Mouse (Mus musculus) heart, adult 2 months (tissue): ENCODE results near the gene Cacna2d1. TPM values are rescaled to one million over a fixed set of nuclear protein-coding genes. Genes with fewer than 3 reads are reported as not detected.
A peak's percentile ranks its signal among the peaks of the same experiment; 100 is the strongest.

Experiments
- DNase-seq, 2 experiments: peaks; one replicate each; pipeline ENCODE4 v3.0.0; 2021
- H3K27ac ChIP-seq: fragments of 200-600 bp; 2 replicates; pipeline ENCODE4 v1.8.1; 2022
- H3K27me3 ChIP-seq: fragments of 200-500 bp; 2 replicates; pipeline ENCODE4 v1.6.1; 2012; ENCODE audit warnings: mild to moderate bottlenecking, low read length, inconsistent platforms, mixed read lengths; ENCODE audit not compliant: control insufficient read depth, insufficient read depth
- H3K36me3 ChIP-seq: fragments of 200-500 bp; 2 replicates; pipeline ENCODE4 v1.6.1; 2012; ENCODE audit warnings: low read length, inconsistent platforms; ENCODE audit not compliant: control insufficient read depth, insufficient read depth
- H3K4me1 ChIP-seq: fragments of 200-500 bp; 2 replicates; pipeline ENCODE4 v1.6.1; 2011; ENCODE audit warnings: low read length; ENCODE audit not compliant: control insufficient read depth, insufficient read depth
- H3K4me3 ChIP-seq: fragments of 200-600 bp; 2 replicates; pipeline ENCODE4 v1.8.1; 2022
- H3K79me2 ChIP-seq: fragments of 200-500 bp; replicated peaks from 2 replicates; pipeline ENCODE4 v1.6.1; 2012; ENCODE audit warnings: mild to moderate bottlenecking, inconsistent platforms, low read length, moderate library complexity, mixed read lengths; ENCODE audit not compliant: control insufficient read depth, insufficient read depth
- H3K9ac ChIP-seq: fragments of 200-500 bp; 2 replicates; pipeline ENCODE4 v1.6.1; 2012; ENCODE audit warnings: low read depth, mild to moderate bottlenecking, control low read depth, inconsistent platforms, low read length, mixed read lengths
- CTCF ChIP-seq: fragments of 200-600 bp; IDR thresholded peaks from 2 replicates; pipeline ENCODE4 v1.8.1; 2022; ENCODE audit warnings: antibody characterized with exemption, mild to moderate bottlenecking, moderate library complexity
- EP300 ChIP-seq: fragments of 200-500 bp; IDR thresholded peaks from 2 replicates; pipeline ENCODE4 v1.6.1; 2011; ENCODE audit warnings: low read depth, low read length, control low read depth; ENCODE audit not compliant: insufficient read depth
- POLR2A ChIP-seq: fragments of 200-500 bp; IDR thresholded peaks from 2 replicates; pipeline ENCODE4 v1.6.1; 2011; ENCODE audit warnings: mild to moderate bottlenecking, low read depth, low read length, control low read depth; ENCODE audit not compliant: insufficient read depth
- WGBS: fragments of 180-500 bp; shearing (Covaris S2); methylation state at CpG from one replicate; pipeline ENCODE4 v1.1.7; 2018; 5-methylcytosine and 5-hydroxymethylcytosine counted together
- intact Hi-C: fragments of 180-260 bp; cut with DNase I; formaldehyde crosslinking; loops from one replicate; pipeline ENCODE4 v1.15.1; 2025
- polyA plus RNA-seq: library from polyadenylated mRNA; depleted of rRNA; stranded (reverse); fragments of >200 nt; gene quantifications from 2 replicates; pipeline ENCODE4 v1.2.3, GENCODE M21; 2012
- total RNA-seq, 2 experiments: library from RNA; stranded (reverse); gene quantifications; 2 replicates each; pipeline ENCODE4 v1.2.3; 2021

Cacna2d1 gene
- total and polyA plus RNA-seq, 3 experiments = 26.8 to 90.3 (median 81.9) TPM

- Histone ChIP-seq H3K36me3 (peaks cover 3% of the 10 kb centered on the region; the same call in 1 of the 2 replicates), H3K9ac (no peak overlapping the region), H3K27me3 (no peaks in the 10 kb centered on the region), H3K4me3 (no peak overlapping the region), H3K79me2 (no peaks in the 10 kb centered on the region), H3K4me1 (no peaks in the 10 kb centered on the region; the same call in 1 of the 2 replicates), H3K27ac (no peak overlapping the region)
- intact Hi-C loops = no loop called here
- 64% methylated on average over 4 of the region's 4 CpGs for WGBS
- no peak for TF ChIP-seq CTCF
- no peak for TF ChIP-seq POLR2A
- no peak for TF ChIP-seq EP300
- no peak for DNase-seq
These were observed 7.6 kb downstream of the Cacna2d1 start for GRCm38 (mm10) chr5:15942051-15942450.

GRCm38 (mm10) chr5:15948290-15949037, 14.0 kb downstream of the Cacna2d1 start:
- 90% methylated on average over 6 of the region's 6 CpGs for WGBS

GRCm38 (mm10) chr5:15959760-15960159, 25.3 kb downstream of the Cacna2d1 start:
- Histone ChIP-seq H3K27me3 (no peaks in the 10 kb centered on the region), H3K9ac (no peak overlapping the region), H3K4me1 (peaks cover 3% of the 10 kb centered on the region), H3K27ac (no peak overlapping the region), H3K4me3 (no peak overlapping the region), H3K36me3 (peaks cover 8% of the 10 kb centered on the region; the same call in 1 of the 2 replicates), H3K79me2 (no peaks in the 10 kb centered on the region)
- TF ChIP-seq CTCF (no peak), POLR2A (no peak)
- 30% methylated on average over 1 of the region's 1 CpGs for WGBS
- DNase-seq = no peak
- intact Hi-C loops = no loop called here

More at GRCm38 (mm10) chr5:15948290-15949037, 14.0 kb downstream of the Cacna2d1 start:
- no peak overlapping the region for H3K4me3 ChIP-seq
- H3K9ac ChIP-seq = no peak overlapping the region
- TF ChIP-seq POLR2A (no peak), EP300 (no peak), CTCF (no peak)
- H3K4me1 ChIP-seq = no peaks in the 10 kb centered on the region
- 0 out of 2 replicates have a peak, but pooled peaks cover 1% of the 10 kb centered on the region for H3K79me2 ChIP-seq
- H3K27me3 ChIP-seq = no peaks in the 10 kb centered on the region
- intact Hi-C loops = no loop called here
- no peak overlapping the region for H3K27ac ChIP-seq
- DNase-seq = no peak
- no peaks in the 10 kb centered on the region; the same call in 1 of the 2 replicates for H3K36me3 ChIP-seq

GRCm38 (mm10) chr5:15961866-15962265, 27.4 kb downstream of the Cacna2d1 start:
- Histone ChIP-seq H3K4me3 (no peak overlapping the region), H3K36me3 (peaks cover 10% of the 10 kb centered on the region; the same call in 1 of the 2 replicates), H3K79me2 (no peaks in the 10 kb centered on the region), H3K27ac (no peak overlapping the region), H3K27me3 (no peaks in the 10 kb centered on the region), H3K9ac (no peak overlapping the region), H3K4me1 (peaks cover 4% of the 10 kb centered on the region)
- WGBS = 69% methylated on average over 2 of the region's 2 CpGs
- DNase-seq = no peak
- intact Hi-C loops = no loop called here
- TF ChIP-seq CTCF (no peak), EP300 (no peak), POLR2A (no peak)

- peak overlapping the region; percentile 83 for H3K27ac ChIP-seq
- H3K9ac ChIP-seq = no peak overlapping the region
These were observed 32.4 kb downstream of the Cacna2d1 start for GRCm38 (mm10) chr5:15966888-15967287.

GRCm38 (mm10) chr5:15971821-15972220, 37.3 kb downstream of the Cacna2d1 start:
- no peak for DNase-seq
- 59% methylated on average over 4 of the region's 4 CpGs for WGBS
- Histone ChIP-seq H3K27me3 (no peaks in the 10 kb centered on the region), H3K36me3 (peaks cover 2% of the 10 kb centered on the region; the same call in 1 of the 2 replicates), H3K4me3 (no peak overlapping the region), H3K4me1 (peaks cover 2% of the 10 kb centered on the region), H3K79me2 (no peaks in the 10 kb centered on the region), H3K9ac (no peak overlapping the region), H3K27ac (peak overlapping the region; percentile 26)
- no peak for TF ChIP-seq EP300
- intact Hi-C loops = loop anchor here (5.0 kb wide), 1 partner anchor 35 kb away; no protein-coding TSS in a partner anchor

More at GRCm38 (mm10) chr5:15966888-15967287, 32.4 kb downstream of the Cacna2d1 start:
- peaks cover 3% of the 10 kb centered on the region for H3K4me1 ChIP-seq
- 0 out of 2 replicates have a peak, but pooled peaks have one; percentile 27 for TF ChIP-seq POLR2A
- no peak for TF ChIP-seq EP300
- H3K4me3 ChIP-seq = no peak overlapping the region
- H3K79me2 ChIP-seq = no peaks in the 10 kb centered on the region
- intact Hi-C loops = no loop called here
- no peaks in the 10 kb centered on the region for H3K27me3 ChIP-seq
- H3K36me3 ChIP-seq = peaks cover 4% of the 10 kb centered on the region; the same call in 1 of the 2 replicates
- DNase-seq = peak in 1 of 2 experiments; percentile 28
